Mouse (Mus musculus) lung, postnatal 36 days (tissue): ENCODE measurements around the gene Ssh2.

Experiments
- DNase-seq: peaks from one replicate; pipeline ENCODE4 v3.0.0; 2022; ENCODE audit warnings: mixed read lengths

Ssh2 gene

DNA sequence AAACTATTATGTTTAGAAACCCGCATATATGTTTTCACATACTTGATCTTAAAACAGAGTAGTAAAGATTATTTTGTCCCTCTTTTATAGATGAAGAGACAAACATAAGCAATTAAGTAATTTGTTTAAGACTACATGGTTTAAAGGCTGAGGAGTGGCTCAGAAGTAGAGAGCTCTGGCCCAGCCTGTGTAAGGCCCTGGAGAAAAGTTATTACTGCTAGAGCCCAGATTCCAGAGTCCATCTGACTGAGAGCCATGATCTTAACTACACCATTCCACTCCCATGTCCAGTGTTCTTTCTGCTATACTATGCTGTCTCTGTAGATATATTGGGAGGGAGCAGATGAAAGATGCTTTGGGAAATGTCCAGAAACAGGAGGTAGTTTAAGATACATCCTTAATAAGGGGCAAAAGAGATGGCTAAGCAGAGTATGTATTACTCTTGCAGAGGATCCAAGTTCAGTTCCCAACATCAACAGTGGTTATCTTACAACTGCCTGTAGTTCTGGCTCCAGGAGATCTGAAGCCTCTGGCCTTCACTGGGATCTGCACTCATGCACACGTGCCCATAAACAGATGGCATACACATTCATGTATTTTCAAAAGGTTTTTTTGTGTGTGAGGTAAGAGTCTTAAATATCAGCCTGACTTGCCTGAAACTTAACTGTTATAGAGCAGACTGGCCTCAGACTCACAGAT is 198.2 kb downstream of the Ssh2 start:
- DNase-seq, result no peak

DNA sequence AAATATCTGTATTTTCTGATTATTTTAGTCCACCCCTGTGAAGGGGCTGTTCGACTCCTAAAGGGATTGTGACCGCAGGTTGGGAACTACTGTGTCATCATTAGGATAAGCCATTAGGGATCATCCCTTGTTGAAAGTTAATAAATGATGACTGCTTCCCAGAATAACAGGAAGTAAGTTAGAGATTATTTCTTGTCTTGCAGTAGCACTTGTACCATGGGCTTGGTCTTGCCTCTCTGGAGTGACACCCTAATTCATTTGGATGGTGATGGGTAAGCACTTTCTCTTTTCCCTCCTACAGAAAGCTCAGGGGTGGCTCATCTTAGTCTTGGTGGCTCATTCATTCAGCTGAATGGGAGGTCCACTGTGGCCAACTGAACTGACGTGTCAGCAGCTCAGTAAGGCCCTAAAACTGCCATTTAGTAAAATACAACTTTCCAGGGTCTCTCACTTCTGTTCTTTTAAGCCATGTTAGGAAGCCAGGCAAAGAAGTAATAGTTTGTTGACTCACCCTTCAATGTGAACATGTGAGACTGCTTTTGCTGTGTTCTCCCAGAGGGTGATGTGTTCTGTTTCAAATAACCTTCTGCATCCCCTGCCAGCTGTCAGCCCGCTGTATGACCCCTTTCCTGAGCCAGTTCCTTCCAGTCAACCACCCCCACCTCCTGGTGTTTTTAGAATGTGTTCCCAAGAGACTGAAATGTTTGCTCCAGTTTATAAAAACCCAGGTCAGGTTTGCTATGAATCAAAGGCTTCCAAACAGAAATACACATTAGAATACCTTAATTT is 200.3 kb downstream of the Ssh2 start:
- DNase-seq, result peak; percentile 55

DNA sequence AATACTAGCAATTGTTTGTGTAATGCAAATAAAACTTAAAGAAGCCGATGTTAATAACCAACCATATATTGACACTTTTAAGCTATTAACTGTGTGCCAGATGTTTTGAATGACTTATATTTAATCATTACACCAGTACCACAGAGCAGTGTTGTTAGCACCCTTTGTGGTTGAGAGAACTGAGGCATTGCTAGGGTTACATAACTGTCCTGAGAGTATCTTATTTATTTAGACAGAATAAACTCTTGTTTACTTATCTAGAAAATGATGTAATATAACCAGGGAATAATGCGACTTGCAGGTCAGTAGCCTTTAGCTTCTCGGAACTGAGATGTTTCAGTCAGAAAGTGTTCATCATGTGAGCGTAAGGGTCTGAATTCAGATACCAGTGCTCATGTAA is 201.9 kb downstream of the Ssh2 start:
- no peak for DNase-seq

DNA sequence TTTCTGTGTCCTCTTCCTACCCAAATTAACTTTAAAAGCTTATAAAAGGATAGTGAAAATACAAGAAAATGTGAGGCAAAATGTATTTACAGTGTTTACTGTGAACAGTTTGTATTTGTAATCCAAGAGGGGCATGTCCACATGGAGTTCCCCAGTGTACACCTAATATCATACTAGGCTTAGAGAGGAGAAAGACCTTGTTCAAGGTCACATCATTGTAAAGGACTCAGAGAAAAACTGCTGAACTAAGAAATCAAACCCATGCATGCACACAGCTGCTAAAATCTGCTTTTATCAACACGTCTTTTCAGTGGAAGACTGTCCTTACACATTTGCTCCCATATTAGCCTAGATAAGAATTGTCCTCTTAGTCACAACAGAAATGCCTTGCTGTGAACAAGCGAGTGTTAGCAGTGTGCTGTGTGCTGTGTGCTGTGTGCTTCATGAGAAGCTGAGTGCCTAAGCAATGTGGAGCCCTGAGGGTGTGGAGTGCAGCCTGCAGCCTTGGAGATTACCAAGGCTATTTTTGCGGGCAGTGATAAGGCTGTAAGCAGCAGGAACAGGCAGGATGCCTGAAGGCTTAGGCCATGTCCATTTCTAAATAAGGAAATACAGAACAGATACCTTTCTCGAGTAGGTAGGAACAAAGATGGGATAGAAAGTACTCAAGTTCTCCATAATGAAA is 207.2 kb downstream of the Ssh2 start:
- DNase-seq, result peak; percentile 38

DNA sequence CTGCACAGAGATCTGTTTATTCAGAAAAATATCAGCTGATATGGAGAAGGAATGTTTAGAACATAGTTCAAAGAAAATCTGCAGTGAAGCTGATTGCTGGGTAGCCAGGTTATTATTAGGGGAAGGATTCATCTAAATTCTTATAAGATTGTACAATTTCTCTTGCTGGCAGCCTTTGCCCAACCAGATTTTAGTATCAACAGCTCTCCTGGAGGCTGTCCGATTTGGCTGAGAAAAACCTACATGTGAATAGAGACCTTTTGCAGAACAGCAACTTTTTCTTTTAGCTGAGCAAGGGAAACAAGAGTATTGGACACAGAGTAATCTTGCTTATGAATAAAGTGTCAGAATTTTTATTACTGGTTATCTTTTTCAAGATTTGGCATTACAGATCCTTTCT is 212.4 kb downstream of the Ssh2 start:
- peak; percentile 52 for DNase-seq

DNA sequence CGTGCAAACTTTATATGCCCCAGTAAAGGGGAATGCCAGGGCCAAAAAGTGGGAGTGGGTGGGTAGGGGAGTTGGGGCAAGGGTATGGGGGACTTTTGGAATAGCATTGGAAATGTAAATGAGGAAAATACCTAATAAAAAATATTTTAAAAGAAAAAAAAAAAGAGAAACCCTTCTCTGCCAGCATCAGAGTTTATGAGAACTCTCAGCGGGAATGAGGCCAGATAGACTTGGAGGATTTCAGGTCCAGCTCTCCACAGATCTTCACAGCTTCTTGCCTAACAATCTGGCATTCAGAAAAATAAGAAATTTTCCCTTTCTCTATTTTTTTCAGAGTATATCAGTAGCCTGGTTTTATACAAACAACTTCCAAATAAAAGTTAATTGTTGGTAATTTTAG is 220.9 kb downstream of the Ssh2 start:
- peak; percentile 30 for DNase-seq

DNA sequence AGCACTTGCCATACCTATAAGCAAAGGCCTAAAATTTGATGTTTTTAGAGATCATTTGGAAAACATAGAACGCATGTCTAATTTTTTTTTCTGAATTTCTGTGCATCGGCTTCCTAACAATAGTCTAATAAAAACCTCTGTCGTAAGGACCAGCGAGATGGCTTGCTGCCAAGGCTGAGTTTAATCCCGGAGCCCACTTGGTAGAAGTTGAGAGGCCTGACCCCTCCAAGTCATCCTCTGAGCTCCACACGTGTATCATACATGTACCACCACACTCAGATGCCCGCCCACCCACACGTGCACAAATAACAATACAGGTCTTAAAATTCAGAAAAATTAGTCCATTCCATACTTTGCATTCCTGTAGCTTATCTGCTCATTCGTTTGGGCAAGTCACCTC is 224.0 kb downstream of the Ssh2 start:
- no peak for DNase-seq

DNA sequence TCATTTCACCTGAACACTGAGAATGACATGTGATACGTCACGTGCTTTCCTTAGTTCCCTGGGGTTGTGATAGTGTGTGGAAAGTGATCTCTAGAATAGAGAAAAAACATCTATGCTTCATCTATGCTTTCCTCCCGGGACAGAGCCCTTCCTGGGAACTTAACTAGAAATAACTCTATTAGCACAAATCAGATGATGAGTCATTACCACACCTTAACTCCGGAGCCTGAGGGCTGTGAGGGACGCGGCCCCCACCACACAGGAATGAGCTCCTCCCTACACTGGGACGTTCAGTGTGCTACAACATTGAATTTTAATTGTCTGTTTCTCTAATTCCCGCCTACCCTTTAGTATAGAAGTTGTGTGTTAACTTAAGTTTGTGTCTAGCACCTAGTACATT is 224.9 kb downstream of the Ssh2 start:
- DNase-seq, result no peak

DNA sequence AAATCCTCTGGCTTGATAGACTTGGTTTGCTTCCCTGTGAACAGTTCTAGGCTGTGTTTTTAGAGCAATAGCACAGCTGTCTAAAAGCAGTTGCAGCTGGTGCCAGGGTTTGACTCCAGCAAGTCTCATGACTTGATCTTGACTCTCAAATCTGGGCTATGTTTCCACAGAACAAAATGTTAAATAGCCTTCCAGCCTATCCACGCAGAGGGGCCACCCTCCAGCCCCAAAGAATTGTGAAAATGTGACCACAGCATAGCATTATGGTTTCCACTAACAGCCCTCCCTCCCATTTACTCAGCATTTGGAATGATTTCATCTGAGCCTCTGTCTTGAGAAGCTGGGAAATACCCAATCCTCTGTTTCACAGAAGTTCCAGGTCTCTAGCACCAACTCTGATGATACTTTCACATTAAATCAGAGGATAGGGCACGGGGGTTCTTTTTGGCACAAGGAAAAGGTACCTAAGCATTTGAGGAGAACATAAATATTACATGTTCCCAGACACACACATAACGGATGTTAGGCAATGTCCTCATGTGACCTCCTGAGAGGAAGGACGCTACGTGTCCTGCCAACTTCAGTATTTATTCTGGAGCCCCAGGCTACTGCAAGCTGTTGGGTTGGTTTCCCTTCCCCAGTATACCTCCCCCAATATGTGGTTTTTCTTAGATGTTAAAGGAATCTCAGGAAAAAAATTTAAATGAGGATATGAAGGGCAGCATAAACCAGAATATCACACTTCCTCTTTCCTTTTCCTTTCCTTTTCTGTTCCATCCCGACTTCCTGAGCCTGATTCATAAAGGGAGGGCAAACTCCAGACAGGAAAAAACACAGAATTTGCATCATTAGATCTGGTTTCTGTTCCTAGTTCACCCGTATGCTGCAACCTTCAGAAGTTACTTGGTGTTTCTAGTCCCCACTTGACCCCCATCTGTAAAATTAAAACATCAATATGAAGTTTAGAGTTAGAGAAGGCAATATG is 226.4 kb downstream of the Ssh2 start:
- DNase-seq, result peak; percentile 90

DNA sequence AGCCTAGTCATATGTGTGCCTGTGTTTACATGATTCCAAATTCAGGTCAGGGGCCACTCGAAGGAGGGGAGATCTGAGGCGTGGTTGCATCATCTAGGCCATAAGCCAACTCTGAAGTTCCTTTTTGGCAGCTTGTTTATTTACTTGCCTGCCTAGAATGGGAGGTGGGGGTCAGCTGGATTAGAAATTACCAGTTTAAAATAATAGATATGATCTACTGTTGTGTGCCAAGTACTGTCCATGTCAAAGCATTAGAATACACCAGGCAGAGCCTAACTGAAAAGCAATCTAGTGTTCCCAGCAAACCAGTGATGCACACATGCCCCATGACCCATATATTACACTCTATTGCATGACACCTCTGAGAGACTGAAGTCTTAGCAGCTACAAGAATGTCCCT is 228.9 kb downstream of the Ssh2 start:
- peak; percentile 93 for DNase-seq

DNA sequence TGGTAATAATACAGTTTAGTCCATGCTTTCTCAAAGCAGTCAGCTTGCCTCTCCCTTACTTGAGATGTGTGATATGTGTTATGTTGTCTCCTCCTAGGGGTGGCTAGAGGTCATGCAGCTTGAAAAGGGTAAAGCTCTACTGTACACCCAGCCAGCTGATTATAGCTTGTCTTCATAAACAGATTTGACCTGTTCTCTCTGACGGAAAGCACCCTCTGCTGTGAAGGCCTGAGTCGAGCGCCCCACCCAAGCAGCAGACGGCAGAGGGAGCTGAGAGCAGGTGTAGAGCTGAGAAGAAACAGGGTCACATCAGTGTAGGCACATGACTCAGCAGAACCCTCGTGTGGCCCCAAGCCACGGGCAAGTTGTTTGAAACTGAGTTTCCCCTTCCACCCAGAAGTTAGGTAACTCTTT is 230.5 kb downstream of the Ssh2 start:
- peak; percentile 88 for DNase-seq

DNA sequence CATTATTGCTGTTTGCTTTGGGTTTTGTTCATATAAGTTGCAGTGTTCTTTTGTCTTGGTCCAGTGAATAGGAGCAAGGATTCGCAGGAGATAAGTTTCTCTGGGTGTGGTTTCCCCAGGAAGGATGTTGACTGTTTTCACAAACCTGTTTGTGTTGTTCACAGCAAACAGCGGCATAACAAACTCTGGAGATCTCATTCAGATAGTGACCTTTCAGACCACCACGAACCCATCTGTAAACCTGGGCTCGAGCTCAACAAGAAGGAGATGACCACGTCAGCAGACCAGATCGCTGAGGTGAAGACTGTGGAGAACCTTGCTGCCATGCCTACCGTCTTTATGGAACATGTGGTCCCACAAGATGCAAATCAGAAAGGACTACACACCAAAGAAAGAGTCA is 233.1 kb downstream of the Ssh2 start:
- DNase-seq, result no peak

DNA sequence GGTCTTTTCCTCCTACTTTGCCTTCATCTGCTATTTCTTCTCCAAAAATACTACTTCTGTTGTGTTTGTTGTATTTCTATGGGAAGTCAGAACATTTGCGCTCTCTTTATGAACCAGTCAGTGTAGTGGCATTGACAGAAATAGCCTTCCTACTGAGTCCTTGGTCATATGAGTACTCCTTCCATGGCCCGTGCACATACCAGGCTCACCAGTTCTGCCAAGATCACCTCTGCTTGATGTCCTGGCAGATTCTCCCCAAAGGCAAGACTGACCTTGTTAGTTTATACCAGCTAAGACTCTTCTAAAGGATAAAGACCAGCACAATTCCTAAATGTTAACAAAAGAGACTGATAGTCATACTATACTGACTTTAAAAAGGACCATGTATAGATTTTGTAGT is 235.6 kb downstream of the Ssh2 start:
- DNase-seq, result no peak

DNA sequence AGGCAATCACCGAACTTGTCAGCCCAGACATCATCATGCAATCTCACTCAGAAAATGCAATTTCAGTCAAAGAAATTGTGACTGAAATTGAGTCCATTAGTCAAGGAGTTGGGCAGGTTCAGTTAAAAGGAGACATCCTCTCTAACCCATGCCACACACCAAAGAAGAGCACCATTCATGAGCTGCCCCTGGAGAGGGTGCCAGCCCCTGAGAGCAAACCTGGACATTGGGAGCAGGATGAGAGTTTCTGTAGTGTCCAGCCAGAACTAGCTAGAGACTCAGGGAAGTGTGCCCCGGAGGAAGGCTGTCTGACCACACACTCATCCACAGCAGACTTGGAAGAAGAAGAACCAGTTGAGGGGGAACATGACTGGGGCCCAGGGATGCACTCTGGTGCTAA is 237.3 kb downstream of the Ssh2 start:
- no peak for DNase-seq

DNA sequence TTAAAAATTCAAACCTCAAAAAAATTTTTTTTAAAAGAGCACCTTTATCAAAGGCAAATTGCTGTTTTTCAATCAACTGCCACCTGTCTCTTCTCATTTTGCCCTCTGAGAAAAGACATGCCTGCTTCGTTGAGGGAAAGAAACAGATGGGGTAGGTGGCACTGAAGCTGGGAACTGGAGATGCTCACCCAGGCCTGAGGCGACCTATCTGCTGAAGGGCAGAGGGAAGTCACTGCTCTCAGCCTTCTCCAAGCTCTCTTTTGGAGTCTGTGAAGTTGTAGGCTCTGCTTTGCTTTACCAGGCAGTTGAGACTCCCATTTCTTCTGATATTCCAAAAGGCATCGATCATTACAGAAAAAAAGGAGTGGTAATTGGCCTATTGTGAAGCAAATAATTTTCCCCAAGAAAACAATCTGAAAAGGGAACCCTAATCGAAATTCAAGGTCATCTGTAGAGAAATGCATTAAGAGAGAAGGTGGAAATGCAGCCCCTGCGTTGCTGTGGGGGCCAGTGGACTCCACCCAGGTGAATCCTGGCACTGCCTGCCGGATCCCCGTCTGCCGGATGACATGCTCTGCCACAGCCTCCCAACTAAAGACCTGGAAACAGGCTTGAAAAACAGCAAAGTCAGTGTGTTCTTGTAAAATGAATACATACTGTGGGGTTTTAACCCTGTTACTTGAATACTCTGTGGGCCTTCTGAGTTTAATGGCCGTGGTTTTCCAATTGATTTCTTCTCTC is 239.9 kb downstream of the Ssh2 start:
- DNase-seq, result no peak

DNA sequence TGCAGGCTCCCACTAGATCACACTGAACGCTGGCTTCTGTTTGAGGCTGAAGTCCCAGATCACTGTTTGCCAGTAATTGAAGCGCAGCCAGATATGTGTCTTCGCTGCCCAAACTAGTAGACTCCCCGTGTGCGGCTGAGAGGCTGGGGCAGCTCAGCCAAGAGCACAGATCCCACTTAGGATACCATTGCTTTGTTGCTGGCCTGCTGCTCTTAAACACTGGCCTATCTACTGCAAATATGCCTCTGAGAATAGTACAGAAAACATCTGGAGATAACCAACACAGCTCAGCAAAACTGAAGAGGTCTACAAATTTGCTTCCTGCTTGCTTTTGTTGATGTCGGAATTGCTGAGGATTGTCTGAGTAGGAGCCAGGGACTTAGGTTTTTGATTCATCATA is 240.8 kb downstream of the Ssh2 start:
- peak; percentile 44 for DNase-seq

DNA sequence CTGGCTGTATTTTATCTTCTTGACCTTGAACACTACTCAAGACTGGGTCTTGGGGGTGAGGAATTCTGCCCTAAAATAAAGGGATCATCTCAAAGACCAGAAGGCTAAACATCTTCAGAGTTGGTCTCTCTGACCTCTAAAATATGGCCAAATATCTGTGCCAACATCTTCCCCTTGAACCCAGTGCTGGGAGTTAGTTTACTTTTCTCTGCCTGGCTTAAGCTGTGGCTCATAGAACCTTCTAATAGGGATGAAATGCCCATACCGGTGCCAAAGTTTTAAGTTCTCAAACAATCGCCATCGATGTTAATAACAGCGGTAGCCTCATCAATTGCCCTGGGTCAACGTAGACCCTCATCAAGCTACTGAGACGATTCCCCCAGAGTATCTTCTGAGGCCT is 245.8 kb downstream of the Ssh2 start:
- no peak for DNase-seq

DNA sequence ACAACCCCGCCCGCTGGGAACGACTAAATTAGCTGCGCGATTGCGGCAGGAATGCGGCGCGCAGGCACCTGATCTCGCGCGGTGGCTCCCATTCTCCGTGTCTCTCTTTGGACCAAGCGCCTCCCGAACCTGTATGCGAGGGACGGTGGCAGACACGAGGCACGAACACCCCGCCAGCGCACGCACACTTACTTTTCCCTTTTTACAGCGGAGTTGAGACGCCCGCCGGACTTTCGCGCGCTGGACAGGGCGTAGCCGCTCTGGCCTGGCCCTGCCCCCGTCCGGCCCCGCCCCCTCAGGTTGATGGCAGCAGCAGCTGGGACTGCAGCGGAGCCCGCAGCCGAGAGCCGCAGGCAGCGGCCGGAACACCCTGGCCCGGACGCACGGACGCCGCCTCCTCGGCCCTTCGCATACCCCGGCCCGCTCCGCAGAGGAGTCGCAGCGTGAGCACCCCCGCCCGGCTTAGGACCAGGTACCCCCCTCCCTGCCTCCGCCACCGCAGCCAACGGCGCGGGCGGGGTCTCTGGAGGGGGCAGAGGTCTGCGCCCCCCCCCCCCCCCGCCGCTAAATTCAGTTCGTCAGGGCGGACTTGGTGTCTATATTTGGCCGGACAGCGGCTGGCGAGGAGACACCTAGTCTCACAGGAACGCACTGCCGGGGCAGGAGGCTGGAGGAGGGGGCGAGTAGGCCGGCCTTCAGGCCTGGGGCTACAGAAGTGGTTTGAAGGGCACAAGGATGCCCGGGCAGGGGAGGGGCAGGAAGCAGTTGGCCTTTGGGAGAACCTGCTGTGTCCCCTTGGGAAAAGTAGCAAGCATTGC is 246.4 kb downstream of the Ssh2 start, which contains the start of gene Coro6:
Coro6 (plus strand) TSS at position 129 of the 818 bp plus-strand sequence.
- DNase-seq, result peak; percentile 87

DNA sequence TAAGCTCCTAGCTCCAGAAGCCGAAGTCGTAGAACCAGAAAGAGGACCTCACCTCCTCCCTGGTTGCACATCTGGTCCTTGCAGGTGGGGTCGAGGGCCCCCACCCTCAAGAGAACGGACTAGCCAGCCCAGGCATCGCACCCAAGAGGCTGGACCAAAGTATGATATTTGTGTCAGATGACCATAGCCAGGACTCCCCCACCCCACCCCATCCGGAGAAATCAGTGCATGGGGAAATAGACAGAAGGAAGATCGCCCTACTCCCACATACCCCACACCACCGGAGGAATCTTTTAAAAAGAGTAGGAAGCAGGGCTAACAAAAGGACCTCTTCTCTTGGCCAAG is 247.0 kb downstream of the Ssh2 start:
- DNase-seq, result no peak

DNA sequence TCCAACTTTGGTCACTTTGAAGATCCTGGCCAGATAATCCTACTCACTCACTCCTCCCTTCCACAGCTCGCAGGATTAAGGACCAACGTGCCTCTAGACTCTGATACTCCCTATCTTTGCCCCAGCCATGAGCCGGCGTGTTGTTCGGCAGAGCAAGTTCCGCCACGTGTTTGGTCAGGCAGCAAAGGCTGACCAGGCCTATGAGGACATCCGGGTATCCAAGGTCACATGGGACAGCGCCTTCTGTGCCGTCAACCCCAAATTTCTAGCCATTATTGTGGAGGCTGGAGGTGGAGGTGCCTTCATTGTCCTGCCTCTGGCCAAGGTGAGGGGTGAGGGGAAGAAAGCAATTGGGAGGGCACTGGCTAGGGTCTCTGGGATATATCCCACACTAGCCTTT is 247.7 kb downstream of the Ssh2 start:
- no peak for DNase-seq

DNA sequence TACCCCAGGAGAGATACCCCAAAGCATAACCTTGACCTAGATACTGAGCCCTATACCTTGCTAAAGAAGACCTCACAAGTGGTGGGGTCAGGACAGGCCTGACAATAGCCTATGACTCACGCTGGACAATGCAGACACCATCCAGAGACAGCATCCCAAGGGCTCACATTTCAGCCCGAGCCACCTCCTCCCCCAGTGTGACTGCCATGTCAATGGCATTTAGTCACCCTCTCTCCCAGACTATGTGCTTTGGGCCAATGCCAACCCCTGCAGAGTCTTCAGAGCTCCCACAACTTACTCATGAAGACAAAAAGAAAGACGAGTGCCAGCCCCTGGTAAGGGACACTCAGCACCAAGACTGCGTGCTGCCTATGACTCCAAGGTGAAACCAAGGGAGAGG is 248.6 kb downstream of the Ssh2 start:
- DNase-seq, result no peak
